Mouse (Mus musculus): ENCODE results near the gene Kif24.

Kif24 gene

DNA sequence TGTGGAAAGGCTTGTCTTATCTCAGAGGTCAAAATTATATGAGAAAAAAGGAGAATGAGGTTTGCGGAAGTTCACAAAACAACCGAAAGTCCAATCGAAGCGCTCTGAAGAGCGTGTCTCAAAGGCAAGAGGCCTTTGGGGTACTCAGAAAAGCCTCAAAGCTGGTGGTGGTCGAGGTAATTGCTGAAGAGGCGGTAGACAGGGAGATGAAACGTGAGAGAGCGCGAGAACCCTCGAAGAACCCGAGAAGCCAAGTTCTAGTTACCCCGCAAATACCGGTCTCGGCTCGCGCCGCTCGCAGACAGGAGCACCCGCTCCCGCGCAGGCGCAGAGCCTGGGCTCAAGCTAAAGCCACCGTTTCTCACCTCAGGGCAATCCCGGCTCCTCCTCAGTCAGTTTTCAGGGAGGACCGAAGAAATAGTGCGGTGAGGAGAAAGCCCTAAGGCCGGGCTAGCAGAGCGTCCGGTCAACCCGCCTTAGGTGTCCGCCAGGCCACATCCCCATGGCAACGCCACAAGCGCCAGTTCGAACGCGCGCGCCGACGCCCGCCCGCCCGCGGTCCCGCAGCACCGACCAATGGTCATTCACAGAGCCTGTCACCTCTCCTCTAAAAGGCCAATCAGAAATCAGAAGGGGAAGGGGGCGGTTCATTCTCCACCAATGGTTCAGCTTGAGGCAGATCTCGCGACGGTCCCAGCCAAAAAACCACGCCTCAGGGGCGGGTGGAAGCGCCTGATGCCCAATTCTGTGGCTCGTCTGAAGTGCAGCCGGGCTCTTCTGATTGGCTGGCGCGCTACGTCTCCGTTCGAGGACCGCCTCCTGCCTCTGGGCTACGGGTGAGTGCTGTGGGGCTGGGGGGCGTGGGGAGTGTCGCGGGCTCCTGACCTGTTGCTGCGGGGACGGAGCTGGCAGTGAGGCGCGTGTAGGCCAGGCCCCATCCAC lies at the start of gene Kif24, which contains the start of gene Nudt2:
Kif24 (minus strand) TSS at position 543 of the 942 bp plus-strand sequence.
Nudt2 (plus strand) TSS at position 807 of the 942 bp plus-strand sequence.
- peak; percentile 99 for DNase-seq (ENCODE audit: low read depth, low spot score)

DNA sequence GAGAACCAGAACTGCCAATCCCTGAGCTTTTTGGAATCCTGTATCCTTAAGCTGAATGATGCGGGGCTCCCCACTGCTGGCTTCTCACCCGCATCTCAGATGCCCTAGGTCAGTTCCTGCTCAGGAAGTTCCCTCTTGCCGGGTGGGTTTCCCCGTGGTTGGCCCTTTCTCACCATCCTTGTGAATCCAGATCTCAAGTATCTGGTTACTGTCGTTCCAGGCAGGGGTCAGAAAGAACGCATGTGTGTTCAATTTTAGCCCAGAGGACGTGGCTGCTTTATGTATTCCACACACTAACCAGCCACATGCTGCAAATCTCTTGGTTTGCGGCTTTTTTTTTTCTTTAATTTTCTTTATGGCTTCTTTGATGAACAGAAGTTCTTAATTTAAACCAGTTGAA lies 49.0 kb upstream of the Kif24 start:
- DNase-seq (ENCODE audit: low read depth, low spot score) = no peak

DNA sequence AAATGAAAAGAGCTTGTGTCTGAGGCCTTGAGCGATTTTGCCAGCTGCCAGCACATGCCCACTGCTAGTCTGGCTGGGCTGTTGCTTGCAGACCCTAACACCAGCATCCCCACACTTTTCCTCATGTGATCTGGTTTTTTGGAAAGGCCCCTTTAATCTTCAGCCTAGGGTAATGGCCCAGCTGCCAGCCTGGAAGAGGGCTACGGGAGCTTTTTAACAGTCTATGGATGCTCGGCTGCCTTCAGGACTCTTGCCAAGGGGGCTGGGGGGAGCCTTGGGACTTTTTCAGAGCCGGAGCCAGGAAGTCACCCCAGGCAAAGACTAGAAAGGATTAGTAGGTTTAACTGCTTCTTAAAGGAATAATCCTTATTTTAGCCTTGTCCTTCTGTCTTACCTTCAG lies 48.6 kb upstream of the Kif24 start:
- DNase-seq (ENCODE audit: low read depth, low spot score) = no peak

DNA sequence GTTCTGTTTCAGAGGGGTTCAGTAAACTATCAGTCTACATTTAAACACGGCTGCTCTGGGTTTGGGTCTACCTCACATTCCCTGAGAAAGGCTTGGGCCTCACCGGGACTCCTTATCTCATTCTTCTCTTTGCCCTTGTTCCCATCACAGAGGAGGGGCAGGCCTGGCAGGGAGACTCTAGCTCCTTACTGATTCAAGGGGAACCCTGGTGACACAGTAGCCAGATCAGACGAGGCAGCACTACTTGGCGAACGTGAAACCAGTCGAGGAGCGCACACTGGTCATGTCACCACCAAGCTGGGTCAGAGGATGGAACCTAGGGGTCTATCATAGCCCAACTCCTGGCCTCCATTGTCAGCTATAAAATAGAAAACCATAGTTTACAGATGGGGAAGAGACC lies 43.3 kb upstream of the Kif24 start:
- no peak for DNase-seq (ENCODE audit: low read depth, low spot score)

DNA sequence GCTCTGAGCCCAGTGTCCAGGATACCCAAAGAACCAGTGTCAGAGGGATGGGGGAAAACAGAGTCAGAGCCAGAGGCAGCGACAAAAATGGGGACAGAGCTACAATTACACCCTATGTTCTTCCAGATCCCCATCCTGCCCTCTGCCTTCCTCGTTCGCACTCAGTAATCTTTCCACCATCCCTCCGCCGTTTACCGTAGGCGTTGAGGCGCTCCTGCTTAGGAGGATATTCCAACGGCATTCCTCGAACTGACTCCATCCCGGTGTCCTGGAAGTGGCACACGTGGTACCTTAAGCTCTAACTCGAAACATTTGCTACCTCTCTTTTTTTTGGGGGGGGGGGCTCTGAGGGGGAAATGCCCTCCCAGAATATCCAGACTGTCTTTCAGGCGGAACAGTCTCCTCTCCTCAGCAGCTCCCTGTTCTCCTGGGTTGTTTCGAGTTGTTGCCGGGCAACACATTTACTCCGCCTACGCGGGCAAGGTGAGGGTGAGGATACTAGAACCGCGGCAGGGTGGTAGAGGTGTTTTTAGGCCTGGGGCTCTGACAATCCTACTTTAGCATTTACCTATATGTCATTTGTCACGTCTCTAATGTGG lies 42.7 kb upstream of the Kif24 start:
- no peak for DNase-seq (ENCODE audit: low read depth, low spot score)

DNA sequence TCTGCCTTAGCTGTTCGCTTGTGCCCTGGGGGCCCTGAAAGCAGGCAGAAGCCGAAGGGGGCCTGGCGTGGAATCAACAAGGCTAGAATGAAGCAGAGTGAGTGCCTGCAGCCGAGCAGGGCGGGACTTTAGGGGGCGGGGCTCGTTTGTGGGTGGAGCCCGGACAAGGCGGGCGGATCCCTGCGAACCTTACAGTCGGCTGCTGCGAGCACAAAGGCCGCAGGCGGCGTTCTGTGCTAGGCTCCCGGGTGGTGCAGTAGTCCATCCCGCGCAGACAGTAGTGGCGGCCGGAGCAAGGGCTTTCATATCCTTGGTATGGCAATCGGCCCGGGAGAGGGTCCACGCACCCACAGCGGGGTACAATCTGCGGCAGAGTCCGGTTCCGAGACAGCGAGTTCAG lies 42.2 kb upstream of the Kif24 start:
- peak; percentile 76 for DNase-seq (ENCODE audit: low read depth, low spot score)

DNA sequence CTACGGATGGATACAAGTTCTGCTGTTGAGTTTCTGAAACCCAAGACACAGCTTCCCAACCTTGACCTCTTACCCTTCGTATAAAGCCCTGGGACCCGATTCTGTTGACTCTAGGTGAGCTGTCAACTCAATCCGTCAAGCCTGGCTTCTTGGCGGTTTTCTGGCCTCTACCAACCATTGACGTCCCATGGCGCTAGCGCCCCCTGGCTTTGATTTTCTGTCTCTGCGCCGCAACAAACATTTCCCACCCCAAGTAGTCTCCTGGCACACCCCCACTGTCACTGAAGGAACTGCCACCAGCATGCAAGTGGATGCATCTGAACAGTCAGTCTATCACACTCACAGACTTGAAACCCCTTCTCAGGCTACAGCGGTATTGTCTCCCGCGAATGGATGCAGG lies 41.5 kb upstream of the Kif24 start:
- DNase-seq (ENCODE audit: low read depth, low spot score) = peak; percentile 35

DNA sequence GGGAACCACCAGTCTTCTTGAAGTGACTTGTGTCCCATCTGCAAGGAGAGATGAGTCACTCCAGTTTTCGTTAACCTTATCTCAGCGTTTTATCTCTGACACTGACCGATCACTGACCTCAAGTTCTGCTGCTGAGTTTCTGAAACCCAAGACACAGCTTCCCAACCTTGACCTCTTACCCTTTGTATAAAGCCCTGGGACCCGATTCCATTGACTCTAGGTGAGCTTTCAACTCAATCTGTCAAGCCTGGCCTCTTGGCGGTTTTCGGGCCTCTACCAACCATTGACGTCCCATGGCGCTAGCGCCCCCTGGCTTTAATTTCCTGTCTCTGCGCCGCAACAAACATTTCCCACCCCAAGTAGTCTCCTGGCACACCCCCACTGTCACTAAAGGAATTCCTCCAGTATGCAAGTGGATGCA lies 40.5 kb upstream of the Kif24 start:
- DNase-seq (ENCODE audit: low read depth, low spot score) = no peak

DNA sequence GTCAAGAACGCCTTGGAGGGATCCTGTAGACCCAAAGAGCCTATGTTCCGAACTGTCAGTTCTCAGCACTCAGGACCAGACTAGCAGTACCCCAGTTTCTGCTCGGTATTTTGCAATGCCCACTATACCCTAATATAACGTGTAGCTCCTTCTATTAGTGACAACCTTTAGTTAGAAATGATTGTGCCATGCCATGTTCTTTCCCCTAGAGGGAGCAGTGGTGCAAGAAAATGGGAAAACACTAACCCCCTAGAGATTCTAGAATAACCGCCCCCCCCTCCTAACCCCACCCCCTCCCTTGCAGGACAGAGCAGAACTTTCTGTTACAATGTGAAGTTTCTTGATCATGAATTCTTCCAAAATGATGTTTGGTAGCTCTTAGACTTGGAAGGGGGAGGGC lies 39.6 kb upstream of the Kif24 start:
- DNase-seq (ENCODE audit: low read depth, low spot score) = no peak

DNA sequence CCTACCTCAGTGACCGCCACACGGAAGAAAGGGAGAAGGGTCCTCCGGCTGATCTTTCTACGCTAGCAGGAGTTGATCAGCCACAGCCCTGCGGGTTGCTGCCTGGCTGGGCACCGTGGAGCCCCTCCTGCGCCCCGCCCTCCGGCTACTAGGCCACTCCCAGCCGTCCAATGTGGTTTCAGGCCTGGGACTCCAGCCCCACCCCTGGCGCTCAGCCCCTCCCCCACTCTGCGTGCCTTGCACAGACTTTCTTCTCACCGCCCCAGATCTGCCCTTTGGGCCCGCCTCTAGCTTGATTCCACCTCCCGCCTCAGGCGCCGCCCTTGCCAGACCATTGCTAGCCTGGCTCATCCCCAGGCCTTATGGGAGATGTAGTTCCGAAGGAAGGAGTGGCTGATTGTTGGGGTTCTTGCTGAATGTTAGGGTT lies 38.3 kb upstream of the Kif24 start, which contains the start of gene AI464131:
AI464131 (minus strand) TSS at position 91 of the 427 bp plus-strand sequence.
- peak; percentile 73 for DNase-seq (ENCODE audit: low read depth, low spot score)

DNA sequence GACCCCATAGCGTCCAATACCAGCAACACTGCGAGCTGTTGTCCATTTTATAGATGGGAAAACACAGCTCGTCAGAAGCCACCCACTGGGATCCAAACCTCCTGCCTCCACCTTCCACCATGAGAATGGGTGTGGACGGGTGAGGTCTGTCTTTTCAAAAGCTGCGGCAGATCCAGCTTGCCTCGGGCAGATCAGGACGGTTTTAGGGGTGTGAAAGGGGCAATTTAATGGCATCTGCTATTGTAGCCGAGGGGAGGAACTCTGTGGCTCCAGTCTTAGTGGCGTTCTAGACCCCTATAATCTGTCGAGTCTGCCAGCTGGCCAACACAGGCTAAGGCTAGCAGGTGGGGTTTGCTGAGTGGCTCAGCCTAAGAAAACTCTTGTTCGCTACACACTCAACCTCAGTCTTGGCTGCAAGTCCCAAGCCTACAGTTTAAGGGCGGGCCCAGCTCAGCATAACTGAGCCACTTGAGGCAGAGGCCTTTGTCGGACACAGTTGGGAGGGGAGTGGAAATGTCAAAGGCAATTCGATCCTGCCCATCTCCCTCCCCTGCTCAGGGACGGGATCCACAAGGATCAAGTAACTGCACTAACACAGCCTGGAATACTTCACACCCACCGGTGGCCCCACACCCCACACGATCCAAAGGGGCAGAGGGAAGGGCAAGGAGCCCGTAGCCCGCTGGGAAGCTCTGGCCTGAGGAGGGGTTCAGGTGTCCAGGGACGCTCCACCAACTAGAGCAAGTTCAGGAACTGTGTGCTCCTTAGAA lies 37.7 kb upstream of the Kif24 start:
- no peak for DNase-seq (ENCODE audit: low read depth, low spot score)

DNA sequence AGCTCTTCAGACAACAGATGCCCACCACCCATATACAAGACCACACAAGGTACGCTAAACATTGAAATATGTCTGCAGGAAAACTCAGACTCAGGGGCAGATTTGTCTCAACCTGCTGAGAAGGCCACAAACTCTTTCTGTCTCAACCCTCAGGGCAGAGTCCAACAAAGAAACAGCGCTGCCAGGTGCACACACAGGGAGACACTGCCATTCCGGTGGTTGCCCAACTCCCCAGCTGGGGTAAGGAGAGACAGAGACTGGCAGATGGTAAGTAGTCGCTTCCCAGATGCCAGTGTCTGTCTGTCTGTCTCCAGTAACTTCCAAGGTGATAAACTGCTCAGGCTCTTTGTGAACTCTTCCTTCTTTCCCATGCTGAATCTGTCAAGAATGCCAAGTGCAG lies 36.1 kb upstream of the Kif24 start:
- no peak for DNase-seq (ENCODE audit: low read depth, low spot score)

DNA sequence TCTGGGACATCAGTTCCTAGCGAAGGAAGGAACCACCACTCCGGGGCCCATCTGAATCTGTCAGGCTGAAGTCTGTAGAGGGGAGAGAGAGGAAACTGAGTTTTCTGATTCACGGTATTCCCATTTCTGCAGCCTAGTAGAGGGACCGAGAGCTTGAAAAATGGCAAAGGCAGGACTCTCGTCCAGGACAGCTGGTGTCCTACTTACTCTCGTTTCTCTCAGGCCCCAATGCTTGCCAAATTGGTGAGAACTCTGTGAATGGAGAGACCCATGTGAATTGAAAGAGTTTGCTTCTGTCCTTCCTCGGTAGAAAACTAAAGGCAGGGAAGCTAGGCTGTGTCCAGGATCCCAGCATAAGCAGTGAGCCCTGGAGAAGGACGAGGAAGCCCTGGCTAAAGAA lies 34.9 kb upstream of the Kif24 start:
- no peak for DNase-seq (ENCODE audit: low read depth, low spot score)

DNA sequence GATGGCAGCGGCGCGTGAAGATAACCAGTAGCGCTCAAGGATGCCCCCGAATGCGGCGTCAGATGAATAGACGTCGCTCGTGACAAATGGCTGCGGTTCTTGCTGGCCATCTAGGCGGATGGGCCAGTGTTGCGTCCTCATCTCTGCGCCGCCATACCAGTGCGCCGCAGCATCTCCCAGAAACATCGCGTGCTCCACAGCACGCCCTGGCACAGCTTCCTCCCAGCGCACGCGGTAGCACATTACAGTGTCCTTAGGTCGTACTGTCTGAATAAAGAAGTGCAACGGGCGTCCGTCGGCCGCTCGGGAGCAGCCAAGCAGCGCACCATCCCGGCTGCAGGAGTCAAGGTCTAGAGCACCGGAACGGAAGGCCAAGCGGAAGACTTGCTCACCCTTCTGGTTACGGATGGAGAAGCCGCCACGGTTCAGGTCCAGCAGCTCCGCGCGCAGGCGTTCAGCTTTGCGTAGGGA lies 34.3 kb upstream of the Kif24 start:
- DNase-seq (ENCODE audit: low read depth, low spot score) = no peak

DNA sequence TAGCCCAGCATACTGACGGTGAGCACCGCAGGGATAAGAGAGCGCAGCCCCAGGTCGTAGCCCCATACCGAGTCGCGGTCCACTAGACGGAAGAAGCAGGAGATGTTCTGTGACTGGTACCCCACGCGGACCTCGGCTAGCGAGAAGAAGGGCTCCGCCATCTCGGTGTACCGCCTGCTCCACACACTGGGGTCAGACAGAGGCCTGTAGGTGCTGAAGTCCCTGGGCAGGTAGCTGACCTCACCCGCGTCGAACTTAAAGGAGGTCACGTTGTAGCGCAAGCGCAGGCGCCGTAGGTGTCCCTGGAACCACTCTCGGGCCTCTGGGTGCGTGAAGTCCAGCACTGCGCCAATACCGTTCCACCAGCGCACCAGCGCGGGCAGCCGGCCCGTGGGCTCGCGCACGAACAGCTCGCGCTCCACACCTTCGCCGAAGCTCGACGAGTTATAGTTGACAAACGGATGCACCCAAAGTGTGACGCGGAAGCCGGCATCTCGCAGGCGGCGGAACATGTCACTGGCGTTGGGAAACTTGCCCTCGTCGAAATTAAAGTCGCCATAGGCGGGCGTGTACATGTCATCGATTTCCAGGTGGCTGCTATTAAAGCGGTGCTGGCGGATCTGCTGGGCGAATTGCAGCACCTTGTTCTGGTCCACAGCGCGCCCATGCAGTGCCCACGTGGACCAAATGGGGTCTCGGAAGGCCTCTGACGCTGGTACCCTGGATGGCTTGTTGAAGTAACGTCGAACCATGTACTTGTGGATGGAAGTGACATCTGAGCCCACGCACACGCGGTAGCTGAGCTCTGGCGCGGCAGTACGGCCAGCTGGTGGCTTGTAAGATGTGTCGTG lies 33.5 kb upstream of the Kif24 start:
- DNase-seq (ENCODE audit: low read depth, low spot score) = no peak

DNA sequence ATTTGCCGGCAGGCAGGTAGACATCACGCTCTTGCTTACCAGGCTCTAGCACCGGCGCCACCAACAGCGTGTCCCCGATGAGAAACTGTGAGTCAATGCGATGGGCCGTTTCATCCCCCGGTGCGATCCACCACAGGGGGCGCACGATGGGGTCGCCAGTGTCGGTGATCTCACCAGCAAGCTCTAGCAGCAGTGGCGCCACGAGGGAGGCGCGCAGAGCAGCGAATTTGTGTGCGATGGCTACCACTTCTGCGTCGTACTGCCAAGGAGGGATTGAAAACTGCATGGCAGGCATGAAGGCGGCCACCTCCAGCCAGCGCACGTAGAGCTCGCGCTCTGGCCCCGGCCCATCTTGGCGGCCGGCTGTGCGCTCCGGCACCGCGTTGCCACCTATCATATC lies 32.9 kb upstream of the Kif24 start:
- no peak for DNase-seq (ENCODE audit: low read depth, low spot score)

DNA sequence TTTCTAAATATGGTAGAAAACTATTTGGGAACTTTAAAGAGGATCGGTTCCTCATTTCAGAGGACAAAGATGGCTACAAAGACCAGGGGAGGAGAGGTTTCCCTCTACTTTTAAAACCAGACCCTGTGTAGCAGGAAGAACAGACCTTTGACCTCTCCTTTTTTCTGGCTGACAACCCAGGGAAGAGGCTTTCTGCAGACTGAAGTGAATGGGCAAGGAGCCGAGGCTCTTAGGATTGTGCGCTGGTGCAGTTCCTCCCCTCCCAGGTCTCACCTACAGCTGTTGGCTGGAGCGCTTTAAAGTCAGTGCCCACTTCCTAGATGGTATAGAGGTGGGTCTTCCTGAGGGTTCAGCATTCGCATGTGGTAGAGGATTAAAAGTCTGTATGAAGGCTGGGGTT lies 32.4 kb upstream of the Kif24 start:
- DNase-seq (ENCODE audit: low read depth, low spot score) = no peak

DNA sequence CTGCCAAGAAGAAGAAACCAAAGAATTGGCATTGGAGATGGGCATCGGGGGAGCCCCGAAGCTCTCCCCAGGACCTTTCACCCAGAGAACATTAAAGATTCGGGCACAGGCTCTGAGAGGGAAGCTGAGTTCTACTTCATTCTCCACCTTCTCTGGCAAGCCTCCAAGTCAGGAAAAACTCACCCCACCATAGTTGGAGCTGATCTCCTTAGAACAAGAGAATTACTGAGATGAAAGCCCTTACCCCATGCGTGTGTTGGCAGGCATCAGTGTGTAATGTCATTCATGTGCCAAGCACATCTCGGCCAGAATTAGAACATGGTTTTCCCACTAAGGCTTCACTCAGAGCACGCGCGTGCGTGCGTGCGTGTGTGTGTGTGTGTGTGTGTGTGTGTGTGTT lies 31.2 kb upstream of the Kif24 start:
- DNase-seq (ENCODE audit: low read depth, low spot score) = no peak

DNA sequence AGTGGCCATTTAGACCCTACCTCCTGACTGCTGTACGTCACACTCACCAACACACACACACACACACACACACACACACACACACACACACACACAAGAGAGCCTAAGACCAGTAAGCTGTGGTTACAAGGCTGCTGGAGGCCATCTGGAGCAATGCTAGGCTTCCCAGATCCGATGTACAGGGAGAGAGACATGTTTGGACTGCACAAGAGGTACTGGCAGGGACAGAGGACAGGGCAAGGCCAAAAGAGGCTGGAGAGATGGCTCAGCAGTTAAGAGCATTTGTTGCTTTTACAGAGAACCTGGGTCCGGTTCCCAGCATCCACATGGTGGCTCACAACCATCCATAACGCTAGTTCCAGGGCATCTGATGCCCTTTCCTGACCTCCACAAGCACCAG lies 30.4 kb upstream of the Kif24 start:
- no peak for DNase-seq (ENCODE audit: low read depth, low spot score)

DNA sequence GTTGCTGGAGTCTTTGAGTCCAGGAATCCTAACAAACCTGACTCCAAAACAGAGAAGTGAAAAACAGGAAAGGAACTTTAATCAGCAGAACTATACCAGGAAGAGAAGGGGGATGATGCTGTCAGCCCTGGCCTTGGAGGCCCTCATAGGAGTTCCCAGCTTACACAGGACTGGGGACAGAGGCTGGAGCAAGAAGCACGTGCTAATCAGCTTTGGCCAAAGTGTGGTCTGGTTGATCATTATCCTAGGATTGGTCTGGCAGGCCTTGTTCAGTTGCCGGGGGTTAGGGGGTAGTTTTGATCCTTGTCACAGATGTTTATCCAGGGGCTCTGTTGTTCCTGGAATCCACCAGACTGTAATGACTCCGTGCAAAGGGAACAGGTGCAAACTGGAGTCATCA lies 29.7 kb upstream of the Kif24 start:
- DNase-seq (ENCODE audit: low read depth, low spot score) = no peak

DNA sequence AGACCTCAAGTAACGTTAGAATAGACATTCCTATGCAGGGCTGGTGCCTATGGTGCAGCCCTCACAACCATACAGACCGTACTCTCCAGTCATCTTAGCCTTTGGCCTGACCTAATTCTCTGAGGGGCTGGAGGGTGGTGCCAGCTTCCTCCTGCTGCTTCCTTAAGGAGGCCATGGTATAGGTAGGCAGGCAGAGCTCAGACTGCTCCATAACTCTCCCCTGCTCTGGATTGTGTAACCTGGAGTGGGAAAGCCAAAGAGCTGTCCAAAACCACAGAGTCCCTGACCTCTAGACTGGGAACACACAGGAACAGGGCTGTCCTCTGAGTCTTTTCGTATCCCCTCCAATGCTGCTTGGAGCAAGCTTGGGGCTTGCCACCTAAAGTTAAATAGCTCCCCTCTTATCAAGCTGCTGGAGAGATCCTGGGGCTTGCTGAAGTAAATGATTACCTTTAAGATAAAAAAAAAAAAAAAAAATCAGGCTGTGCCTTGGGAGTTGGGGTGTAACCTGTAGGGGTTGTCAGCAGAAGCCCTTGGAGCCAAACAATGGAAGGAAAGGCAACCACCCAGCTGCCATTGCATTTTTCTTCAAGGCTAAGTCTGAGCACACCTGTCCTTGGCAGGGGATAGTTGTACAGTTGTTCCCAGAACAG lies 28.9 kb upstream of the Kif24 start:
- no peak for DNase-seq (ENCODE audit: low read depth, low spot score)
